Mouse (Mus musculus) stomach, embryonic 16.5 days (tissue): ENCODE results near the gene Synj2. TPM values are rescaled to one million over a fixed set of nuclear protein-coding genes. Genes with fewer than 3 reads are reported as not detected.

Experiments used
- polyA plus RNA-seq: library from polyadenylated mRNA; unstranded; fragments of >200 nt; fragmentation: Nextera tagmentation; extraction: Ambion mirVana; gene quantifications from 2 replicates; pipeline ENCODE4 v1.2.1, GENCODE M21; 2015

Synj2 gene
- polyA plus RNA-seq, 1 experiment from 2014 or later = 6.7 TPM

Other genes starting within 250 kb of the Synj2 start
- gene Snx9, start 100.0 kb upstream of the Synj2 start, polyA plus RNA-seq = 28.2 and 31.3 TPM in 2 replicates
- gene Serac1, start 138.5 kb downstream of the Synj2 start, polyA plus RNA-seq = 4.5 and 4.6 TPM in 2 replicates
- 141 and 149 TPM in 2 replicates for gene Gtf2h5, start 138.5 kb downstream of the Synj2 start, polyA plus RNA-seq
- 54.4 and 75.3 TPM in 2 replicates for gene Tulp4, start 165.2 kb downstream of the Synj2 start, polyA plus RNA-seq